Mouse (Mus musculus) stomach, postnatal 0 days (tissue): Measurements from ENCODE around the gene Pold3.

Experiments used
- CTCF ChIP-seq: IDR thresholded peaks from 2 replicates; pipeline ENCODE4 v1.5.1; 2016; ENCODE audit warnings: antibody characterized with exemption, low read depth, mild to moderate bottlenecking, moderate library complexity
- EP300 ChIP-seq: optimal IDR thresholded peaks from 2 replicates; pipeline ENCODE3; 2016; ENCODE audit warnings: antibody characterized with exemption

GRCm38 (mm10) chr7:100086891-100087290 lies 34.5 kb downstream of the Pold3 start:
- no peak for TF ChIP-seq EP300
- no peak for TF ChIP-seq CTCF
